Mouse (Mus musculus) C2C12 (cell line): ENCODE results near the gene Hoxb7. TPM values are rescaled to one million over a fixed set of nuclear protein-coding genes. Genes with fewer than 3 reads are reported as not detected.
A peak's percentile ranks its signal among the peaks of the same experiment; 100 is the strongest.

ENCODE experiments used
- H3K27me3 ChIP-seq: one replicate; pipeline ENCODE4 v1.6.1; 2011; ENCODE audit not compliant: control insufficient read depth, insufficient read depth, insufficient read length
- H3K36me3 ChIP-seq: one replicate; pipeline ENCODE4 v1.6.1; 2011; ENCODE audit not compliant: control insufficient read depth, insufficient read depth
- H3K4me3 ChIP-seq: one replicate; pipeline ENCODE4 v1.5.1; 2011; ENCODE audit warnings: mild to moderate bottlenecking, control low read depth; ENCODE audit not compliant: poor library complexity, insufficient read depth, severe bottlenecking
- H3K79me2 ChIP-seq: one replicate; pipeline ENCODE4 v1.6.1; 2011; ENCODE audit not compliant: control insufficient read depth, insufficient read depth
- H3K79me3 ChIP-seq: one replicate; pipeline ENCODE4 v1.6.1; 2011; ENCODE audit warnings: low read depth, control low read depth
- H3ac ChIP-seq: one replicate; pipeline ENCODE3; 2011; ENCODE audit warnings: low read depth; ENCODE audit not compliant: control insufficient read depth, insufficient read length
- CEBPB ChIP-seq: IDR thresholded peaks from one replicate; pipeline ENCODE4 v1.6.1; 2011; ENCODE audit warnings: low read depth, mild to moderate bottlenecking, control low read depth, moderate library complexity
- CTCF ChIP-seq: IDR thresholded peaks from one replicate; pipeline ENCODE4 v1.5.1; 2011; ENCODE audit not compliant: control insufficient read depth, insufficient read depth, insufficient read length
- FOSL1 ChIP-seq: IDR thresholded peaks from one replicate; pipeline ENCODE4 v1.8.0; 2011; ENCODE audit warnings: mild to moderate bottlenecking, low read length; ENCODE audit not compliant: poor library complexity, insufficient read depth, severe bottlenecking
- MAX ChIP-seq: IDR thresholded peaks from one replicate; pipeline ENCODE4 v1.6.1; 2011; ENCODE audit warnings: mild to moderate bottlenecking, control low read depth
- MYOD1 ChIP-seq: IDR thresholded peaks from one replicate; pipeline ENCODE4 v1.6.1; 2011; ENCODE audit warnings: low read depth; ENCODE audit not compliant: control insufficient read depth, insufficient read length
- MYOG ChIP-seq: IDR thresholded peaks from one replicate; pipeline ENCODE4 v1.6.1; 2011; ENCODE audit not compliant: control insufficient read depth, insufficient read length; ENCODE audit errors: extremely low read depth
- USF1 ChIP-seq: IDR thresholded peaks from one replicate; pipeline ENCODE4 v1.6.1; 2011; ENCODE audit warnings: low read depth, mild to moderate bottlenecking, control low read depth, moderate library complexity
- polyA plus RNA-seq: library from polyadenylated mRNA; unstranded; fragments of >200 nt; fragmentation: generic; extraction: Trizol; gene quantifications from one replicate; pipeline ENCODE4 v1.2.1, GENCODE M21; 2012; ENCODE audit warnings: missing spikeins

Hoxb7 gene
- polyA plus RNA-seq, 1 experiment = 0.04 TPM

DNA sequence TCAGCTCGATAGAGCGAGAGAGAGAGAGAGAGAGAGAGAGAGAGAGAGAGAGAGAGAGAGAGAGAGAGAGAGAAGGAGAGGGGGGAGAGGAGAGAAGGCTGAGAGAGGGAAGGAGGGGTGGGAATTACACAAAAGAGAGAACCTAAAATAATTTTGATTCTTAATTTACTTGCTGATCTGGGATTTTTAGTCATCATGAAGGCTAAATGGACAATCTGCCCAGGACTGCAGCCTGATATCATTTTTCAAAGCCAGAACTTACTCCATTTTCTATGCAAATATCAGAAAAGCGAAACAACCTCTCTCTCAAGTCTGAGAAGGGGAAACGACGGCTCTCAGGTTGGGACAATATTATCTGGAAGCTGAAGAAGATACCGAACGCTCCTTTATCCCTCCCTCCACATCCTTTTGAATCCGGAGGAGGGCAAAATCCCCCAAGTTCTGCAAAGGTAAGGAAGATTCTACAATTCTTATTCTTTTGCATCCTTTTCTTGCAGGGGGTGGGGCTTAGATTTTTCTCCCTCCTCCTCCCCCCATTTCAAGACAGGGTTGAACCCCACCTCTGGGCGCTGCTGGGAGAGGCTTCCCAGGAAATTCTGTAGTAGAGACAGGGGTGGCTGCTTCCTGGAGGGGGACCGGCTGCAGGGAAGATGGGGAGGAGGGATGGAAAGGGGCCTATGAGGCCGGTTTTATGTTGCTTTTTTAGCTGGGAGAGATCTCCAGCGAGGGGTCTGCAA lies 6.3 kb downstream of the Hoxb7 start:
- no peaks in the 10 kb centered on the region for H3K79me3 ChIP-seq
- peaks cover 88% of the 10 kb centered on the region for H3K27me3 ChIP-seq
- TF ChIP-seq MYOD1 = no peak
- TF ChIP-seq FOSL1 = no peak
- TF ChIP-seq CTCF = no peak
- TF ChIP-seq CEBPB = no peak
- no peak for TF ChIP-seq USF1
- no peak for TF ChIP-seq MAX
- TF ChIP-seq MYOG = no peak
- no peaks in the 10 kb centered on the region for H3K36me3 ChIP-seq
- H3ac ChIP-seq = peak overlapping the region; percentile 52
- no peaks in the 10 kb centered on the region for H3K79me2 ChIP-seq
- no peak overlapping the region for H3K4me3 ChIP-seq

DNA sequence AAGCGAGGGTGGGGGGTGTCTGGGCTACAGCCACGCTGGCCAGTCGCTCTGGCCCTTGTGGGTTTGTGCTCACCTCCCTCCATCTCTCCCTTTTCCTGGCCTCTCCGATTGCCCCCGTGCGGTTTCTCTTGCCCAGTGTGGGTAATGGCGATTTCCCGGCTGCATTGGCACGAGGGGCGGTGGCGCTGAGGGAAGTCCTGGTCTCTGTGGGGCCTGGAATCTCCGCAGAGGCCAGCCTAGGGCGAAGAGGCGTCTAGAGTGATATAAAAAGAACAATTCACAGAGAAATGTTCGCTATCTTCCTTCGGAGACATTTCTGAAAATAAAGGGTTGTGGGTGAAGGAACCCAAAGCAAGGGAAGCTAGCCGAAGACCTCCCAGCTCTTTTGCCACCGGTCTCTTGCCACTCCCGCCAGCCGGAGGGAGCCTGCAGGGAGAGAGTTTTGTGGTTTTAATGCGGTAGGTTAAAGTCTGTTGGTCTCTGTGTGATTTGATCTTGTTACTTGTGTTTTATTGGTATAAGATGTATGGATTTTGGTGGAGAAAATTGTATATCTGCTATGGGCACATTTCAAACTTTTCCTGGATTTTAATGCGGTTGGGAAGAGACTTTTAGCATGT lies 7.0 kb downstream of the Hoxb7 start:
- Histone ChIP-seq H3K4me3 (no peak overlapping the region), H3ac (peak overlapping the region; percentile 52), H3K36me3 (no peaks in the 10 kb centered on the region), H3K79me2 (no peaks in the 10 kb centered on the region), H3K79me3 (no peaks in the 10 kb centered on the region), H3K27me3 (peaks cover 87% of the 10 kb centered on the region)
- no peak for TF ChIP-seq MYOD1
- TF ChIP-seq MYOG = no peak
- no peak for TF ChIP-seq CEBPB
- no peak for TF ChIP-seq CTCF
- no peak for TF ChIP-seq MAX
- no peak for TF ChIP-seq USF1
- TF ChIP-seq FOSL1 = no peak

DNA sequence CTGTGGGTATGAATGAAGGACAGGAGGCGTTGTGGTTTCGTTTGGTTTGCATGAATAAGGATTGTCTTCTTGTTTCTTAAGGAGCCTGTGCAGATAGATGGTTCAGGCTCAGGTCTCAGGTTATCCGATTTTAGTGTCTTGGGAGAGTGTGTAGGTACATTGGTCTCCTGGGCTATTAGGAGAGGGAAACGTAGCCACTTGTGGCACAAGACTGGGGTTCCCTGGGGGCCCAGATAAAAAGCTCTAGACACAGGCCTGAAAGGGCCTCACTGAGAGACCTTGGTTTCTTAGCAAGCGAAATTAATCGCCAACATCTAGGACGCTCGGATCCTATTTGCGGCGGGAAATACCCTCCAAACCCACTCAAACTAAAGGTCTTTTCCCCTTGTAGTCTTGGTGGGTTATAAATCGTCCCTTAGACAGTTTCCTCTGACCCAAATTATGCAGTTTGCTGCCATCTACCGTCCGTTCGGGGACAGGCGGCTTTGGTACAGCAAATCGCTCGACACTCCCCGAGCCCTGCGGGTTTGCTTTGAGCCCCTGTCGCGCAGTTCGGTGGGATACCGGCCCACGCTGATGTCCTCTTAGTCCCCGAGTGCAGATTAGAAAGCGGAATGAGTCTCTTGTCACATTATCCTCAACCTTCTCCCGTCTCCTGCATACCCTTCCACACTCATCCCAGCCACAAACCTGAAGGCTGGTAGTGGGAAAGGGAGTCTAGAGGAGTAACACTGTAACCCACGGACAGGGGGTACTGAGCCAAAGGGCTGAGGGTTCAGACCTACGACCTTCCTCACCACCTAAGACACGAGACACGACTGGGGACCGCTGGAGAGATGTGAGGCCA lies 8.0 kb downstream of the Hoxb7 start:
- H3K27me3 ChIP-seq = peaks cover 87% of the 10 kb centered on the region
- H3ac ChIP-seq = no peak overlapping the region
- no peak overlapping the region for H3K4me3 ChIP-seq
- peak; percentile 70 for TF ChIP-seq CTCF
- no peak for TF ChIP-seq MYOD1
- H3K79me2 ChIP-seq = no peaks in the 10 kb centered on the region
- no peaks in the 10 kb centered on the region for H3K79me3 ChIP-seq
- H3K36me3 ChIP-seq = no peaks in the 10 kb centered on the region

DNA sequence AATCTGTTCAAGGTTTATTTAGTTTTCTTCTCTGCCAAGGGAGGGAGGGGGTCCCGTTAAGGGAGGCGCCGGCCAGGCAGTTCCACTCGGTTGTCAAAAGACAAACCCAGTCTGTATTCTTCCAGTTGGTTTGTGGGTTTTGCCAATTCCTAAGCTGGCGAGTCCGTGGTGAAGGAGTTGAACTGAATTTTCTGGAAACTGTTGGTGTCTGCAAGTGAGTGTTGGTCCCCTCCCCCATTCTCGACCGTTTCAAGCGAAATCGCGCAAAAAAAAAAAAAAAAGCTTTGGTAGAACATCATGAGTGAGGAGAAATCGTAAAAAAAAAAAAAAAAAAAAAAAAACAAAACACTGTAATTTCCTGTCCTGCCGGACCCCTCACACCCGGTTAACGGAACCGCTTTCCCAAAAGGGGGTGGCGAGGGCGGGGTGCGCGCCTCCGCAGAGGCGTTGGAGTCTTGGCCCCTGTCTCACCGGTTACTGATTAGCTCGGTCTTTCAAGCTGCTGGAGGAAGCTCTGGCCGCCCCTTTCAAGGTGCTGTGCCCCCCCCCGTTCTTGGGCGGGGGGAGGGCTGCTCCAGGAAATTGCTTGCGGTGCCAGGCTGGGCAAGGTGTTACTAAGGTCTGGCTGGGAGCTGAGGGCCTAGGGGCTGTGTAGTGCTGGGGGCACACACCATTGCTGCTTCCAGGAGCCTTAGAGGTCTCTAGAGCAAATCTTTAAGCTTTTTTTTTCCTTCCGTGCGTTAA lies 8.8 kb downstream of the Hoxb7 start:
- peak overlapping the region; percentile 37 for H3ac ChIP-seq
- TF ChIP-seq CEBPB (no peak), CTCF (no peak), MYOG (no peak), USF1 (no peak)
- H3K27me3 ChIP-seq = peaks cover 90% of the 10 kb centered on the region
- no peak overlapping the region for H3K4me3 ChIP-seq
- H3K36me3 ChIP-seq = no peaks in the 10 kb centered on the region
- no peaks in the 10 kb centered on the region for H3K79me3 ChIP-seq
- H3K79me2 ChIP-seq = no peaks in the 10 kb centered on the region

DNA sequence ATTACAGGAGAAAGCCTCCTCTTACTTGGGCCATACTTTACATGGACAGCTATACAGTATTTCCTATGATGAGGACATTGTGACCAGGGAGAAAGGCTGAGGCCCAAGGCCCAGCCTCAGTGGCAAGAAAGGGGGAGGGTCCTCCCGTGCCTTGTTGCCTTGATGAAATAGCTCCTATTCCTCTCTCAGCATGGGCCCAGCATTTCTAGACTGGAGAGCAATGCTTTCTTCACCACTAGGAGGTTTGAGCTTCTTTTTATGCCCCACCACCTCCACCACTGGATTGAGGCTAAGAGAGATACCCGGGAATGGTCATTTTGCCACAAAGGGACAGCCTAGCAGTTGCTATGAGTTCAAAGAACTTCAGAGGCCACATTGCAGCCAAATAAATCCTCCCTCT lies 10.6 kb downstream of the Hoxb7 start:
- no peaks in the 10 kb centered on the region for H3K79me2 ChIP-seq
- H3K27me3 ChIP-seq = peaks cover 92% of the 10 kb centered on the region
- no peak for TF ChIP-seq FOSL1
- no peak for TF ChIP-seq USF1
- no peak for TF ChIP-seq MYOD1
- TF ChIP-seq MYOG = no peak
- TF ChIP-seq CEBPB = no peak
- no peak for TF ChIP-seq CTCF
- no peak for TF ChIP-seq MAX
- H3K4me3 ChIP-seq = no peak overlapping the region
- no peaks in the 10 kb centered on the region for H3K79me3 ChIP-seq
- H3ac ChIP-seq = no peak overlapping the region
- no peaks in the 10 kb centered on the region for H3K36me3 ChIP-seq
